Mouse (Mus musculus) embryonic stem cell, embryonic (primary cell): ENCODE data around the gene Lgr4.

ENCODE experiments used
- CTCF ChIA-PET, 4 experiments: fragments of 300-600 bp in 2 of 4; fragments of 350-600 bp in 2 of 4; sonication (Branson Sonifier 250); formaldehyde crosslinking; loops; one replicate each; lab custom pipeline; 2022; ENCODE audit warnings: inconsistent platforms in 2 of 4; lab: Charles Lee
- POLR2A ChIA-PET, 4 experiments: fragments of 300-600 bp in 2 of 4; fragments of 350-600 bp in 2 of 4; sonication (Branson Sonifier 250); formaldehyde crosslinking; loops; one replicate each; lab custom pipeline; 2022; ENCODE audit warnings: antibody characterized with exemption in 4 of 4, inconsistent platforms in 1 of 4; lab: Charles Lee

Gene Lgr4

DNA sequence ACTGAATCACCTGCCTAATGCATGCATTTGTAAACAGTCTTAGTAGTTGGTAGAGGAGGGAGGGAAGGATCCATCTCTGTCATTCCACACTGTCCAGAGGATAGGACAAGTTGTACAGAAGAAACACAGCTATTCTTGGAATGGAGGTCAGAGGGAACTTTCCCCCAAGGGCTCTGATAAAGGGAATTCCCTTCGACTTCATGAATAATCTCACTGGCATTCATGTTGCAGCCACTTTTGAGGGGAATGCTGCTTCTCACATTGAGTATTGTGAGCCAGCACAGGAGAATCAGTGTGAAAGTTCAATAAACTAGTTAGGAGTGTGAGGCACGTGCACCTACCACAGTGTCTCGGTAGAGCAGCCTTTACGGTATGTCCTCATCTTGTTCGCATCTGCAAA, 37.6 kb downstream of the Lgr4 start:
- CTCF ChIA-PET, result no interaction called here
- POLR2A ChIA-PET, result interaction anchor here in 2 of 4 experiments (0.8 to 2.9 kb wide), 9 partner anchors 9 to 54 kb away, joined by 3 to 9 read pairs (median 3); partner anchors contain the start of gene Lgr4 (in 1 of the 2)

DNA sequence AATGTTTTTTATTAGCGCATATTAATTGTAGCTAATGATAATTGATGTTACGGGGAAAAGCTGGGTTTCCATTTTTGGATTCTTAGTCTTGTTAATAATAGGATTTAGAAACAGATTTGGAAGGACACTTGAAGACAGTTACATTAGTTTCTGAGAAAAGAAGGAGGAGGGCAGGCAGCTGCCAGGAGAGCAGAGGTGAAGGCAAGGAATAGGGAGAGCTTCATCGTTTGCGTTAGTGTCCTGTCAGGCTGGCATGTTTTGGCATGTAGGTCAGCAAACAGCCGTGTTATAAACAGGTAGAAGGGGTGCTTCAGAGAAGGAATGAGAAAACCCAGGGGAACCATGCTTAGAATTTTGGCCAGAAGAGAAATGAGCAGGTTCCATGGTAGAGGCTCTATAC, 38.5 kb downstream of the Lgr4 start:
- CTCF ChIA-PET, result no interaction called here
- POLR2A ChIA-PET, result interaction anchor here in 3 of 4 experiments (0.8 to 2.9 kb wide), 9 partner anchors 9 to 55 kb away, joined by 3 to 9 read pairs (median 3); partner anchors contain the start of gene Lgr4 (in 2 of the 3)

DNA sequence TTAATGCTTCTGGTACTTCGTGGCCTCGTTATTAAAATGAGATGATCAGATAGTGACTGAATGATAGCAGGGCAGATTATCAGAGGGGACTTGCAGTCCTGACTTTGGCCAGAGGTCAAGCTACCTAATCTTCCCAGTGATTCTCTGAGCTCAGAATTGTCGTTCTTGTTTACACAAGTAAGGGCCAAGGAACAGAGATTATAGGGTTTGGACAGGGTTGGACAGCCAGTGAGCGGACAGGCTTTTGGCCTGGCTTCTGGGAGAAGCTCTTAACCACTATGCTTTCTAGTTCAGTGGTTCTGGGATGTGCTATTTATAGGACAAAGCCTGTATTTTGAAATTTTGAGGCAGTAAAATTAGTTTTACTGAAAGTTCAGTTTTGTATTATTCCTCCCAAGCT, 39.3 kb downstream of the Lgr4 start:
- CTCF ChIA-PET, result interaction anchor here in 1 of 4 experiments (0.6 kb wide), 1 partner anchor 53 kb away, joined by 4 read pairs; no protein-coding TSS in a partner anchor
- POLR2A ChIA-PET, result interaction anchor here in 2 of 4 experiments (0.6 to 2.9 kb wide), 4 partner anchors 12 to 39 kb away, joined by 3 to 9 read pairs (median 8); partner anchors contain the start of gene Lgr4 (in 2 of the 2)

DNA sequence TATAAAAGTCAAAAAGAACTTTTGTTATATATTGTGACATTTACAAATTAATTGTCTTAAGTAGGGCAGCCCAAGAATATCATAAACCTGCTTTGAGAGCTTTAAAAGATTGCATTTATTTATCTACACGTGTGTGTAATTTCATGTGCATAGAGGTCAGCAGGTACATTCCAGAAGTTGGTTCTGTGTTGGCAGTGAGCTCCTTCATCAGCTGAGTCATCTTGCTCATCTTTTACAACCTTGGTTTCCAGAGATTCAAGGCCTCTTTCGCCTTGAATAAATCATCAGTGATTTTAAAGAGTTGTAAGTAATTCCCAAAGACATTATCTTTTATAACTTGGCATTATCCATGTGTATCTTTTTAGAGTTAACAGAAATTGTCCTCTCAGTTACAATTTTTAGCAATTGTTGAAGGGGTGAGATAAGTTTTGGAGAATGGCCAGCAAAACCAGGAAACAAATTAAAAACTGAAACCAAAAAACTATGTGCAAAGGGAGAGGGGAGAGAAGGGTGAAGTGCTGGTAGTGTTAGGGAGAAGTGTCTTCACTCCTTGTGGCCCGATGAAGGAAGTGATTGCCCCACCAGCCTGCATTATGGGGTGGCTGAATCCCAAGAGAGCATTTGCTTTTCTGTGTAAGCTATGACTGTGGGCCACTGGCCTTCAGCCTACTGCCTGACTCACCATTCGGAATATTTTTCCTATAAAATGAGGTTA, 41.4 kb downstream of the Lgr4 start:
- POLR2A ChIA-PET, result interaction anchor here in 1 of 4 experiments (0.8 to 1.7 kb wide), 7 partner anchors 8 to 41 kb away, joined by 3 to 5 read pairs (median 4); partner anchors contain the start of gene Lgr4
- CTCF ChIA-PET, result interaction anchor here in 1 of 4 experiments (1.2 kb wide), 1 partner anchor 55 kb away, joined by 3 read pairs; no protein-coding TSS in a partner anchor

DNA sequence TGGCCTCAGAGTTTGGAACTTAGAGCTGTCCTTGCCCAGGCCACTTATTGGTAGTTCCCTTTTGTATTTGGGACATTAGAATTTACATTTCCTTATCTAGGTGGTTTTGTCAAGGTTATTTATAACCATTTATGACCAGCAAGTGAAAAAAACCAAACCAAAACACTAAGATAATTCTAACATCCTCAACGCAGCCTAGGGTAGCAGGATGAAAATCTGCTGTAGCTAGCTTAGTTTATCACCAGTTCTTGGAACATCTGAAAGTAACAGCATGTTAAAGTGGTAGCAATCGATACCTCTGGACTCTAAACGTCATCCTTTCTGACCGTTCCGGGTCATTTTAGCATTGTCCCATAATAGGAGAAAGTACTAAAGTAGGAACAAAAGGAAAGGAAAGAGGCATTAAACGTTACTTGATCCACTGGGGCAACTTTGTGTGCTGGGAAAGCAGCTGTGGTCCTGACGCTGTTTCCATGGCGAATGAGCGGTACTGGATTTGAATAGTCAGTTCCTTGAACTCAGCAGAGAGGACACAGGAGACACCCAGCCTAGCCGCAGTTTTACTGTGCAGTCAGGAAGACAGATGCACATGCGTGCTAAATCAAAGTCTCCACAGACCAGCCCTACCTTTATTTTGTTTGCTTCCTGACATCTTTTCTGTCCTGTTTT, 42.1 kb downstream of the Lgr4 start:
- ChIA-PET POLR2A (interaction anchor here in 1 of 4 experiments (1.1 to 1.7 kb wide), 6 partner anchors 8 to 42 kb away, joined by 3 to 5 read pairs (median 4); partner anchors contain the start of gene Lgr4), CTCF (interaction anchor here in 2 of 4 experiments (0.6 to 1.2 kb wide), 2 partner anchors 55 to 678 kb away, joined by 3 read pairs; no protein-coding TSS in a partner anchor)

DNA sequence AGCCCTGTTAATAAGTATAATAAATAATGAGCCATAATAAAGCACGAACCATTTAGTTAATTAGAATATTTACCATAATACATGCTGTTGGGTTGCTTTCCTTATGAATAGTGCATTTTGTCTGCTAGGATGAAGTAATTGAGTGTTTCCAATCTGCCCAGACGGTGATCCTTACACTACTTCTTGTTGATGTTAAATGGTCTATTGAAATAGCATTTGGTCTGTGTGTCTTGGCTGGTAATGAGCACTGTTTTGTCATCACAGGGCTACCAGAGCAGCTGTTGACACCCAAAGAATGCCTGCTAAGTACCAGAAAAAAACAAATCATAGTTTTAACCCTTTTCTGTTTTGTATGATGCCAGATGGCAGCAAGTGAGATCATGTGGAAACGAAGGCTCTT, 42.8 kb downstream of the Lgr4 start:
- CTCF ChIA-PET, result interaction anchor here in 2 of 4 experiments (0.6 to 1.2 kb wide), 2 partner anchors 56 to 679 kb away, joined by 3 read pairs; no protein-coding TSS in a partner anchor
- POLR2A ChIA-PET, result interaction anchor here in 1 of 4 experiments (1.1 to 1.7 kb wide), 6 partner anchors 9 to 70 kb away, joined by 3 to 5 read pairs (median 4); partner anchors contain the start of genes Lgr4 and Lin7c

DNA sequence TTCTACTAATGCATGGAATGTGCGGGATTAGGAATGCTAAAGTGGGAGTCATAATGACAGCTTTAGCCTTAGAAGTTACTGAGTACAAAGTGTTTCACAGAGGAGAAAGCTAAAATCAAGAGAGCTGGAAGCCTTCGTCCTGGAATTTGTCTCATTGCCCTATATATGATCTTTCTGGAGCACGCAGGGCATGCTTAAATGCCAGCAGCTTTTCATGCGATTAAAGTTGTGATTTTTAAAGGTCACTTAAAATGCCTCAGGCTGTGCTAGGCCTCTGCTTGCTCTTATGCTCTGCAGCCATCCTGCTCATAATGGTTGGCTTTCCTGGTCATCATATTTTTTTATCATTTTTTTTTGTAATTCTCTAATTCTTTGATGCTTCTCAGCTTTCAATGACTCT, 43.7 kb downstream of the Lgr4 start:
- ChIA-PET CTCF (no interaction called here), POLR2A (interaction anchor here in 1 of 4 experiments (1.2 to 1.7 kb wide), 6 partner anchors 8 to 71 kb away, joined by 3 to 7 read pairs (median 4); partner anchors contain the start of genes Lgr4 and Lin7c)

DNA sequence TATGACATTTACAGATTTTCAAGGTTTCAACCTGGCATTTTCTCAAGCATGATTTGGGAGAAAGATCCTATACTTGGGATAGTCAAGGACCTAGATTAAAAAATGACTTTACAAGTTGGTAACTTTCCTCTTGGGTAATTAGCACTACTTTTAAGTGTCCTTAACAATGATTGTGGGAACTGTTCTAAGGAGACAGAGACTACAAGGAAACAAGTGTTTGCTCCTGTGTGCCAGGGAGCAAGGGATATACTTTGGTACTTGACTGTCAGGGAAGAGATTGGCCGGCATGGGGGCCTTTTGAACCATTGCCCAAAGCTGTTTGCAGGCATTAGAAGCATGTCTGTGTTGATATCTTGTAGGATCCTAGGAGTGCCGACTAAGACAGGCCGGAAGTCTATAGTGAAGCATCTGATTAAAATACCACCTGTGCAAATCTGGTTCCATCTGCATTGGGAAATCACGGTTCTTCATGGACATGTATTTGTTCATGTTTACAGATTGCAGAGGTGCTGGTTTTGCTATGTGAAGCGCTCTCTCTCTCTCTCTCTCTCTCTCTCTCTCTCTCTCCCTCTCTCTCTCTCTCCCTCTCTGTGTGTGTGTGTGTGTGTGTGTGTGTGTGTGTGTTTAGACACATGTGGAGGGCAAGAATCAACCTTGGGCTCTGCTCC, 46.3 kb downstream of the Lgr4 start:
- ChIA-PET POLR2A (interaction anchor here in 2 of 4 experiments (0.8 to 3.0 kb wide), 7 partner anchors 8 to 46 kb away, joined by 3 to 14 read pairs (median 3); partner anchors contain the start of gene Lgr4 (in 1 of the 2)), CTCF (no interaction called here)

DNA sequence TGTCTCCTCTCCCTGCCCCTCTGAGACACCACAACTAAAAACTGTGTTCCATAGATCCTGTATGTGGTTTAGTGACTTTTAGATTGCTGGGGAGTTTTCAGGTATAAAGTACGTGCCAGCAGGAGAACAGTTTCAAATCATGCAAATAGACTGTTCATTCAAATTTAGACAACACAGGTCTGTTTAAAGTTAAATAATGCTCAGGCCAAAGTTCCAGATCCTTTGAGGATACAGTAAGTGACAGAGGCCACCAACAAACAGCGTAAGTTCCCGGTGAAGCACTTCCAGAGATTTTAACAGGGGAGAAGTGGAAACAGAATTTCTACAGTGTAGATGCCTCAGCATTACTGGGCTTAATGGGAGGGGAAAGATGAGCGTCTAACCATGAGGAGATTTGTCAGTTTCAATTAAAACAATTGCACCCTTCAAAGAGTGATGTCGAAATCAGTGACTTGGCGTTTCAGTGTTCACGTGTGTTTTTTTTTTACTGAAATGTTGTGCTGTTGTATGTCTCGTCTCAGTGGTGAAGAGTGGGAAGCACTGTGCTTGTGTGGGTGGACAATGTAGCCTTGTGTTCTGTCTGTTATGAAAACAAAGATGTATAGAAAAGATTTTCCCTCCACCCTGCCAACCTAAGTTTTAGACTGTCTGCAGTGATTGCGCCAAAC, 48.4 kb downstream of the Lgr4 start:
- CTCF ChIA-PET, result no interaction called here
- POLR2A ChIA-PET, result interaction anchor here in 3 of 4 experiments (0.5 to 1.6 kb wide), 4 partner anchors 10 to 226 kb away, joined by 3 to 5 read pairs (median 4); partner anchors contain the start of gene Lgr4 (in 1 of the 3)

DNA sequence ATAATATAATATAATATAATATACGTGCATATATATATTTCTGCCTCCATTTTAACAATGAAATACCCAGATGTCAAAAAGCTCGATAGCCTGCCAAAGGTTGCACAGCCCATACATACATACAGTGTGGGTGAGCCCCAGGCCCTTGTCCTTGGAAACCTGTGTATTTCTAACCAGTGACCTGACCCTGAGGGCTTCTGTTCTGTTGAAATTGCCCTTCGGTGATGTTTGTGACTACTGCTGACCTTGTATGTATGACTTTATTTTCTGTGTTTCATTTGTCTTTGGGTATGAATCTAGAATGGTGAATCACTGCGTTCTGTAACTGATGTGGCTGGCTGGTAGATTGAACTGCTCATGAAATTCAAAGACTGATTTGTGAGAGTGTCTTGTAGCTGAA, 49.4 kb downstream of the Lgr4 start:
- POLR2A ChIA-PET, result interaction anchor here in 2 of 4 experiments (0.9 to 1.9 kb wide), 8 partner anchors 8 to 52 kb away, joined by 3 to 7 read pairs (median 4); partner anchors contain the start of gene Lgr4 (in 2 of the 2)
- CTCF ChIA-PET, result interaction anchor here in 1 of 4 experiments (0.5 kb wide), 1 partner anchor 21 kb away, joined by 4 read pairs; no protein-coding TSS in a partner anchor

DNA sequence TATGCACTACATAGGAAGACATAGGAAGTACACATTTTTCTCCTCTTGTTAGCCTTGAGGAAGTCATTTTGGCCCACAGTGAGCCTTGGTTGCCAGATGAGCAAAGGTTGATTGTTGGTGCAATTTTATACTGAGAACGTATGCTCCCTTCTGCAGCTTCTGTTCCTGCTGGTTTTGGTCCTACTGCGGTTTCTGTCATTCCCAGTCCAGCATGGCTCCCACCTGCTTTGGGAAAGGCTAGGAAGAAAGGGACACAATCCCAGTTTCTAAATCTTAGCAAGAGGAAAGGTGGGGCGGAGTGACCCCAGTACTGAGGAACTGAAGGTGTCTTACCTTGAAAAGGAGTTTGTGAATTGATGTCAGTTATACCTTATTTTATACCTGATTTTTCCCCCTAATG, 51.9 kb downstream of the Lgr4 start:
- POLR2A ChIA-PET, result interaction anchor here in 2 of 4 experiments (1.5 to 1.9 kb wide), 3 partner anchors 8 to 26 kb away, joined by 3 to 5 read pairs (median 4); no protein-coding TSS in a partner anchor
- CTCF ChIA-PET, result no interaction called here

DNA sequence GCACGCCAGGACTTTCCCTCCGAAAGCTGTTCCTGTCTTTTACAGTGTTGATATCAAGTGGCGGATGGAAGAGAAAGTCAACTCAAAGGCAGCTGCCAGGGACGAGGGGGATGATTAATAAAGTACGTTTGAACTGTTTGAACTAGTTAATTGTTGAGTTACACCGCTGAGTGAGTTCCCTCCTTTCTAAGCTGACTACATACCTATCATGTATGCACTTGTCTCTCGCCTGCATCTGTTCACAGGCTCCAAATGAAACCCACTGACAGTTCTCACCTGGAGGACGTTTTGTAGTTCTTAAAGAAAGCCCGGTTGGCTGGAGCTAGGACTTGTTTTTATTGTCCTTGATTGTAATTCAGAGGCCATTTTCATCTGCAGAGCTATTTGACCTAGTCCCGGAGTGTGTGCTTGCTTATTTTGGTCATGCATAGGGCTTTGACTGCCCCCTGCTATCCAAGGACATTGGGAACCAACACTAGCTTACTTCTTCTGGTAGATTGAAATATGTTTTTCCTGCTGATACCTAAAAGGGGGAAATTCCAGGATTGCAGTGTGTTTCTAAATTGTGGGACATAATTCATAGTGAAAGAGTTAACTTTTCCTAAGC, 52.6 kb downstream of the Lgr4 start:
- ChIA-PET POLR2A (interaction anchor here in 3 of 4 experiments (0.5 to 1.9 kb wide), 7 partner anchors 9 to 432 kb away, joined by 3 to 10 read pairs (median 4); partner anchors contain the start of gene Lgr4 (in 1 of the 3)), CTCF (no interaction called here)

DNA sequence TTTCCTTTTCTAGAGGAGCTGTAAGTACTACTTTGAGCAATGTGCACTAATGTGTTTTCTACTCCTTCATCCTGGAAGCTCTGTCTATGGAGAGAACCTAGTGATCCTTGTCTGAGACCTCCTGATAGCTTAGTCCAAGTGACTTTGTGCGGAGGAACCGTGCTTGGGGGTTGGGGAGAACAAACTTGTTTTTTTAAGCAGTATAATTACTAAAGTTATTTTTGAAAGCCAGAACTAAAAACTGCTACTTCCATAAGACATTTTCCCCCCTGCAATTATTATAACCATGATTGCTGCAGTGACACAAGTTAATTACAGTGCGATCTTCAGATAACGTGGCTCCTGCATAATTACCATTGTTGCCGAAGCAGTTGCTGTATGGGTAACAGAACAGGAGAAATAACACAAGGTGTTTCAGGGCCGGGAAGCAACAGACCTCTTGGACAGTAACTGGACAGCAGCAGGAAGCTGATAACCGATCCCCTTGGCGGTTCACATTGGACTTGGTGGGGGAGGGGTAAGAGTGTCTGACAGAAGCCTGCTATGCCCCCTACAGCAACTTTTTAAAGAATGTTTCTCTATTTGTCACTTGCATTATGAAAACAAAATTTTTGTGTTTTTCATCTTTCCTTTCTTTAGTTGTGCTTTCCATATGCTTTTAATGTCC, 53.4 kb downstream of the Lgr4 start:
- CTCF ChIA-PET, result no interaction called here
- POLR2A ChIA-PET, result interaction anchor here in 2 of 4 experiments (0.5 to 2.3 kb wide), 7 partner anchors 9 to 54 kb away, joined by 3 to 7 read pairs (median 4); partner anchors contain the start of gene Lgr4 (in 2 of the 2)

DNA sequence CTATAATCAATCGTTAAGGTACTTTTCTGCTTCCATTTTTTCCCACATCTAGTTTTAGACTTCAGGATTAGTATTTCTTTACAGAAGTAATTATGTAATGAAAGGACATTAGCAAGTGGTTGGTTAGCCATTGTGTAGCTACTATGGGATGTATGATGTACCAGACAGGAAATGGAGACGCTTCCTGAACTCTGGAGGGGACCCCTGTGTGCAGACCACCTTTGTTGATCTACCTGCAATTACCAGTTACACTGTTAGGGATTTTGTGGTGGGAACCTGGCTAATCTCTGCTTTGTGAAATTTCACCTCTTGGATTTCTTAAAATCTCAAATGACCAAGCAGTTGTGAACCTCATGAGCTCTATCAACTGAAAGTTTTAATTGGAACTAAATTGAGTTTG, 54.9 kb downstream of the Lgr4 start:
- CTCF ChIA-PET, result no interaction called here

DNA sequence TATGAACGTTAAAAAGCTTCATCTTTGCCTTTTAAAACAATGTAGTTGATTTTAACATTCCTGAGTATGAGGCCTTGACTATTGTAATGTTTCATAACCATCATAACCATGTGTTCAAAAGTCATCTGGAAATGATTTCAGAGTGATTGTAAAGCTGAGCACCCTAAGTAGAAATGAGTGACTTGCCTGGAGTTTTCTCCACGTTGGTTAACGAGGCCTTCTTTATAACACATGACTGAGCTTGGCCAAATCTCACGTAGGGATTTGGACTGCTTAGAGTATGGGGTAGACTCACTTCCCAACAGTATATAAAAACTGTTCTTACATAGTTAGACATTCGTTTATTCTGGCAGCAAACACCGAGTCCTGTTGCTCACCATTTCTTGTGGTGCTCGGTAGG, 55.5 kb downstream of the Lgr4 start:
- ChIA-PET CTCF (no interaction called here), POLR2A (interaction anchor here in 2 of 4 experiments (0.6 to 2.7 kb wide), 6 partner anchors 9 to 70 kb away, joined by 3 to 9 read pairs (median 6); partner anchors contain the start of gene Lgr4 (in 1 of the 2))

More for the DNA sequence above, 54.9 kb downstream of the Lgr4 start:
- POLR2A ChIA-PET, result interaction anchor here in 1 of 4 experiments (1.9 to 2.3 kb wide), 2 partner anchors 52 to 55 kb away, joined by 6 to 7 read pairs; partner anchors contain the start of gene Lgr4

DNA sequence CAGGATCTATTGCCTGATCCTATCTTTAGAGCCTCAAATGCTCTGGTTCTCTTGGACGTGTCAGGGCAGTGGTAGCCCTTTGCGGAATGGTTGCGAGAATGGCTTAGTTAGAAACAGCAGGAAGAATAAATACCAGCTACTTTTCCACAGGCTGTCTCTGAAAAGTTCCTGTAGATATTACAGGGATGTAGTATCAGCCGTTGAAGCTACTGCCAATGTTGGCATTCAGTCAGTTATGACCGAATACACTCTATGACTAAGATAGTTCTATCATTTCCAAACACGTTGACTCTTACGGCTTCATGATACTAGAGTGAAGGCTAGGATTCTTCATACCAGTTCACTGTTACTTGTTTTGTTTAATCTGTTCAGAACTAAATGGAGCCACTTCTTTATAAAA, 57.4 kb downstream of the Lgr4 start:
- ChIA-PET POLR2A (interaction anchor here in 1 of 4 experiments (1.3 to 2.7 kb wide), 2 partner anchors 10 to 12 kb away, joined by 4 to 9 read pairs; no protein-coding TSS in a partner anchor), CTCF (no interaction called here)
